Mouse (Mus musculus) lung, embryonic 16.5 days (tissue): ENCODE results near the gene Abhd11. TPM values are rescaled to one million over a fixed set of nuclear protein-coding genes. Genes with fewer than 3 reads are reported as not detected.

Experiments
- ATAC-seq: fragments of 200-750 bp; cut with Nextera tagmentation; 2 replicates; pipeline ENCODE4 v1.8.0; 2017; ENCODE audit warnings: low read depth, mild to moderate bottlenecking, moderate library complexity
- H3K27ac ChIP-seq: fragments of 300-500 bp; sonication (generic); 2 replicates; pipeline ENCODE4 v1.5.1; 2014; ENCODE audit warnings: mild to moderate bottlenecking, control low read depth, low read length
- H3K27me3 ChIP-seq: fragments of 300-500 bp; sonication (generic); 2 replicates; pipeline ENCODE4 v1.6.1; 2014; ENCODE audit warnings: low read depth, low read length, mixed read lengths; ENCODE audit not compliant: control insufficient read depth, insufficient read depth
- H3K36me3 ChIP-seq: fragments of 300-500 bp; sonication (generic); 2 replicates; pipeline ENCODE4 v1.6.1; 2014; ENCODE audit warnings: low read length; ENCODE audit not compliant: control insufficient read depth, insufficient read depth
- H3K4me1 ChIP-seq: fragments of 300-500 bp; sonication (generic); replicated peaks from 2 replicates; pipeline ENCODE4 v1.6.1; 2014; ENCODE audit warnings: low read length, mixed read lengths; ENCODE audit not compliant: control insufficient read depth, insufficient read depth
- H3K4me2 ChIP-seq: fragments of 300-500 bp; sonication (generic); 2 replicates; pipeline ENCODE4 v1.6.1; 2014; ENCODE audit warnings: low read depth, low read length, control low read depth
- H3K4me3 ChIP-seq: fragments of 300-500 bp; sonication (generic); 2 replicates; pipeline ENCODE4 v1.5.1; 2014; ENCODE audit warnings: mild to moderate bottlenecking, low read length, control low read depth
- H3K9ac ChIP-seq: fragments of 300-500 bp; sonication (generic); 2 replicates; pipeline ENCODE4 v1.6.1; 2014; ENCODE audit warnings: low read length, control low read depth
- H3K9me3 ChIP-seq: fragments of 300-500 bp; sonication (generic); 2 replicates; pipeline ENCODE4 v1.6.1; 2016; ENCODE audit warnings: low read length; ENCODE audit not compliant: control insufficient read depth
- WGBS: fragments of 180-500 bp; shearing (Covaris S2); extraction: QIAGEN DNeasy Blood & Tissue Kit; methylation state at CpG from one replicate; pipeline ENCODE4 v1.1.7; 2014; 5-methylcytosine and 5-hydroxymethylcytosine counted together
- polyA plus RNA-seq: library from polyadenylated mRNA; unstranded; fragments of >200 nt; fragmentation: Nextera tagmentation; extraction: Ambion mirVana; gene quantifications from 2 replicates; pipeline ENCODE4 v1.2.1, GENCODE M21; 2015

Gene Abhd11
- polyA plus RNA-seq, 1 experiment from 2014 or later: 73.4 TPM

GRCm38 (mm10) chr5:135032581-135032980 lies 23.6 kb downstream of the Abhd11 start:
- Histone ChIP-seq H3K27me3 (no peaks in the 10 kb centered on the region), H3K4me2 (no peak overlapping the region), H3K9me3 (peaks cover 5% of the 10 kb centered on the region; the same call in 1 of the 2 replicates), H3K36me3 (no peaks in the 10 kb centered on the region), H3K9ac (no peak overlapping the region), H3K4me1 (peaks cover 12% of the 10 kb centered on the region), H3K27ac (no peak overlapping the region), H3K4me3 (no peak overlapping the region)
- 92% methylated on average over 5 of the region's 5 CpGs for WGBS
- no peak for ATAC-seq

DNA sequence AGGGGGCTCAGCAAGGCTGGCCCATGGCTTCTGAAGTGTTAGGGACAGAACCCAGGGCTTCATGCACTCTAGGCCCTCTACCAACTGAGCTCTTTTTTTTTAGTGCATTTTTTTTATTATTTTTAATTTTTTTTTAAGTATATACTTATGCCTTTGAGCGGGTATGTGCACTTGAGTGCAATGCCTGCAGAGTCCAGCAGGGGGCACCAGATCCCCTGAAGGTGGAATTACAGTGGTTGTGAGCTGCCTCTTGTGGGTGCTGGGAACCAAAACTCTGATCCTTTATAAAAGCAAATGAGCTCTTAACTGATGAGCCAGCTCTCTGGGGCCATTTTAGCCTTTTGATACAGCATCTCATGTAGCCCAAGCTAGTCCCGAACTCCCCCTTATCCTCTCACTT lies 25.6 kb downstream of the Abhd11 start:
- WGBS: 94% methylated on average over 2 of the region's 2 CpGs
- H3K36me3 ChIP-seq: no peaks in the 10 kb centered on the region
- no peak overlapping the region for H3K4me2 ChIP-seq
- no peak for ATAC-seq
- H3K9me3 ChIP-seq: peaks cover 5% of the 10 kb centered on the region; the same call in 1 of the 2 replicates
- H3K27ac ChIP-seq: no peak overlapping the region
- no peaks in the 10 kb centered on the region for H3K27me3 ChIP-seq
- no peak overlapping the region for H3K9ac ChIP-seq
- no peaks in the 10 kb centered on the region for H3K4me1 ChIP-seq
- H3K4me3 ChIP-seq: no peak overlapping the region

DNA sequence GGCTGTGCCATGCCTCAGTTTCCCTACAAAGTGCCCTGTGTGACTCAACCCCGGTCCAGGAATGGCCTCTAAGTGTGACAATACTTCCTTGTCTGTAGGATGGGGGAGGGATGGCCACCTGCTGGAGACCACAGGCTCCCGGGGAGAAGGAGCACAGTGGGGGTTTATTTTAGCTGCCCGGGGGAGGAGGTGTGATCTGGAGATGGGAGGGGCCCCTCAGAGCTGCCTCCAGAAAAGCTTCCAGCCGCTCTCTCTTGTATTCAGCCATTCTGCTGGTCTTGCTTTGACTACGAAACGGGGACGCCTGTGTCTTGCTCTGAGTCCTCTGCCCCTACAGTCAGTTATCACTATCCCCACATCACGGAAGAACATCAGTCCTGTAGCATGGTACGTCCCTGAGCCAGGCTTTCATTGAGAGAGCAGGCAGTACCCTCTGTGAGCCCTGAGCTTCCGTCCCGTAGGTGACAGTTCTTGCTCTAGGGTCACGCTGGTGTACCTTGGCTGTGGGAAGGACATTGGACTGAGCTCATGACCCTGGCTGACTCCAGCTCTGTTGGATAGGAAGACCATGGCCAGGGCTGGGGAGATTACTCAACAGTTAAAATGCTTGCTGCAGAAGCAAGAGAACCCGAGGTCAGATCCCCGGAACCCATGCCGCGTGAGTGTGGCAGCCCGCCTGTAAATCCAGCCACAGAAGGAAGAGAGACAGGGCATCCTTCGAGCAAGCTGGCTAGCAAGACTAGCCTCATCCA lies 26.8 kb downstream of the Abhd11 start:
- Histone ChIP-seq H3K4me1 (no peaks in the 10 kb centered on the region), H3K4me3 (no peak overlapping the region), H3K4me2 (no peak overlapping the region), H3K9me3 (peaks cover 5% of the 10 kb centered on the region; the same call in 1 of the 2 replicates), H3K9ac (no peak overlapping the region), H3K27me3 (no peaks in the 10 kb centered on the region), H3K36me3 (no peaks in the 10 kb centered on the region), H3K27ac (no peak overlapping the region)
- 56% methylated on average over 18 of the region's 18 CpGs for WGBS
- no peak for ATAC-seq

GRCm38 (mm10) chr5:135037946-135038345 lies 29.0 kb downstream of the Abhd11 start:
- no peak overlapping the region for H3K27ac ChIP-seq
- H3K4me1 ChIP-seq: no peaks in the 10 kb centered on the region
- H3K36me3 ChIP-seq: peaks cover 2% of the 10 kb centered on the region; the same call in 1 of the 2 replicates
- no peak overlapping the region for H3K9ac ChIP-seq
- no peak overlapping the region for H3K4me3 ChIP-seq
- ATAC-seq: no peak
- H3K27me3 ChIP-seq: no peaks in the 10 kb centered on the region
- 72% methylated on average over 3 of the region's 3 CpGs for WGBS
- peaks cover 5% of the 10 kb centered on the region; the same call in 1 of the 2 replicates for H3K9me3 ChIP-seq
- no peak overlapping the region for H3K4me2 ChIP-seq

DNA sequence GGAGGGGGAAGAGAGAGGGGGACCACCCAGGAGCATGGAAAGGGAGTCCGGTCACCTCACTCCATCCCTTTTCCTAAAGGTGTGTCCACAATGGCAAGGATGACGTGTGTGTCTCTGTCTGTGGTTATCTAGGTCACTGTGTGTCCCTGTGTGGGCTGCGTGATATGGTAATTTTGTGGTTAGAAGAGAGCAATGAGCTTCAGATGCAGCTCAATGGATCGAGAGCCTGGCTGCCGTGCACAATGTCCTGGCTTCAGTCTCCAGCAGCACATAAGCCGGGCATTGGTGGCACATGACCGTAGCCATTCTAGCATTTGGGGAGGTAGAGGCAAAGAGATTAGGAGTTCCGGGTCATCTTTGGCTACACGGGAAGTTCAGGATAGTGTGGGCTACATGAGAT lies 30.6 kb downstream of the Abhd11 start:
- no peak overlapping the region for H3K9ac ChIP-seq
- peaks cover 7% of the 10 kb centered on the region; the same call in 1 of the 2 replicates for H3K36me3 ChIP-seq
- no peak for ATAC-seq
- H3K27ac ChIP-seq: no peak overlapping the region
- WGBS: 82% methylated on average over 9 of the region's 9 CpGs
- H3K27me3 ChIP-seq: no peaks in the 10 kb centered on the region
- H3K4me3 ChIP-seq: no peak overlapping the region
- H3K4me2 ChIP-seq: no peak overlapping the region
- no peaks in the 10 kb centered on the region for H3K4me1 ChIP-seq
- peaks cover 2% of the 10 kb centered on the region; the same call in 1 of the 2 replicates for H3K9me3 ChIP-seq

GRCm38 (mm10) chr5:135040059-135040458 lies 31.1 kb downstream of the Abhd11 start:
- no peaks in the 10 kb centered on the region for H3K9me3 ChIP-seq
- peaks cover 13% of the 10 kb centered on the region; the same call in 1 of the 2 replicates for H3K36me3 ChIP-seq
- 49% methylated on average over 6 of the region's 6 CpGs for WGBS
- no peak for ATAC-seq
- H3K27me3 ChIP-seq: no peaks in the 10 kb centered on the region
- no peaks in the 10 kb centered on the region for H3K4me1 ChIP-seq
- H3K9ac ChIP-seq: no peak overlapping the region
- no peak overlapping the region for H3K27ac ChIP-seq
- H3K4me3 ChIP-seq: no peak overlapping the region
- H3K4me2 ChIP-seq: no peak overlapping the region

GRCm38 (mm10) chr5:135040777-135041176 lies 31.8 kb downstream of the Abhd11 start:
- H3K36me3 ChIP-seq: peaks cover 16% of the 10 kb centered on the region
- H3K4me3 ChIP-seq: no peak overlapping the region
- WGBS: 44% methylated on average over 11 of the region's 11 CpGs
- no peaks in the 10 kb centered on the region for H3K27me3 ChIP-seq
- no peak for ATAC-seq
- H3K27ac ChIP-seq: no peak overlapping the region
- no peaks in the 10 kb centered on the region for H3K9me3 ChIP-seq
- H3K4me1 ChIP-seq: no peaks in the 10 kb centered on the region
- H3K9ac ChIP-seq: no peak overlapping the region
- no peak overlapping the region for H3K4me2 ChIP-seq

DNA sequence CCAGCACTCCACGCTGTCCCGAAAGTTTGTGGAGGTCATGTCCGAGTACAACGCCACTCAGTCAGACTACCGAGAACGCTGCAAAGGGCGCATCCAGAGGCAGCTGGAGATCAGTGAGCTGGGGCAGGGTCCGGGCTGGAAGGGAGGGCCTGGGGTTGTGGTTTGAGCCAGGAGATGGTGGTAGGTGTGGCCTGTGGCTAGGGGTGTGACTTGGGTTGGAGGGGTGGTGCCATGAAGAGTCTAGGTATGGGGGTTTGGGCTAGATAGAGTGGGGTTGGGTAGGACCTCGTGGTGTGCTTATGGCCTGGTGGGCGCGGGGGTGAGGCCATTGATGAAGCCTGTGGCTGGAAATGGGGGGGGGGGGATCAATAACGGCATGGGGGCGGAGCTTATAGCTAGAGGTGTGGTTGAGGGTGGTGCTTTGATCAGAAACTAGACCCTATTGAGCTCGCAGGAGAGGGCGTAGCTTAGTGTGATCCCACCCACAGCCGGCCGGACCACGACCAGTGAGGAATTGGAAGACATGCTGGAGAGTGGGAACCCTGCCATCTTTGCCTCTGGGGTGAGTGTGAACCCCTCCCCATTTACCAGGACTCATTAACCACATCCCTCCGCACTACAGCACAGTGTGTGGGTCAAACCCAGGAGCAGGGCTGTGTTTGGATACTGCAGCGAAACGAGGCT lies 33.3 kb downstream of the Abhd11 start:
- no peak overlapping the region for H3K27ac ChIP-seq
- H3K4me3 ChIP-seq: no peak overlapping the region
- 51% methylated on average over 21 of the region's 21 CpGs for WGBS
- H3K9ac ChIP-seq: no peak overlapping the region
- H3K4me2 ChIP-seq: no peak overlapping the region
- no peaks in the 10 kb centered on the region for H3K4me1 ChIP-seq
- peaks cover 16% of the 10 kb centered on the region for H3K36me3 ChIP-seq
- ATAC-seq: peak; percentile 12; the same call in 1 of the 2 replicates
- no peaks in the 10 kb centered on the region for H3K9me3 ChIP-seq
- no peaks in the 10 kb centered on the region for H3K27me3 ChIP-seq

DNA sequence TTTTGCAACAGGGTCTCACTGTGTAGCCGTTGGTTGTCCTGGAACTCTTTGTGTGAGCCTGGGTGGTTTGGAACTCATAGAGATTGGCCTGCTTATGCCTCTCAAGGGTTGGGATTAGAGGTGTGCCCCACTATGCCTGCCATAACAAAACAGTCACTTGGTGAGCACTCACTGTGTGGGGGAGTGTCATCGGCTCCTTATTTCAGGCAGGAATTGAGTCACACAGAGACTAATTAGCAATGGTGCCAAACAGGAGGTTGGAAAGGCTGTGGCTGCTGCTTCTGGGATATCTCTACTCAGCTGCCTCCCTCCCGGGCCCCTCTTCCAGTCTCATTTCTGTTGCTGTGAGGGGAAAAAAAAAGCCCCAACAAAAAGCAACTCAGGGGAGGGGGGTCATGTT lies 35.6 kb downstream of the Abhd11 start:
- peaks cover 20% of the 10 kb centered on the region for H3K36me3 ChIP-seq
- no peak for ATAC-seq
- 88% methylated on average over 3 of the region's 3 CpGs for WGBS

More for the DNA sequence above, 35.6 kb downstream of the Abhd11 start:
- Histone ChIP-seq H3K9ac (no peak overlapping the region), H3K27ac (no peak overlapping the region), H3K4me2 (no peak overlapping the region), H3K4me1 (no peaks in the 10 kb centered on the region), H3K27me3 (no peaks in the 10 kb centered on the region), H3K9me3 (no peaks in the 10 kb centered on the region), H3K4me3 (no peak overlapping the region)
